Mouse (Mus musculus): ENCODE measurements around the gene Spata20.

Gene Spata20

DNA sequence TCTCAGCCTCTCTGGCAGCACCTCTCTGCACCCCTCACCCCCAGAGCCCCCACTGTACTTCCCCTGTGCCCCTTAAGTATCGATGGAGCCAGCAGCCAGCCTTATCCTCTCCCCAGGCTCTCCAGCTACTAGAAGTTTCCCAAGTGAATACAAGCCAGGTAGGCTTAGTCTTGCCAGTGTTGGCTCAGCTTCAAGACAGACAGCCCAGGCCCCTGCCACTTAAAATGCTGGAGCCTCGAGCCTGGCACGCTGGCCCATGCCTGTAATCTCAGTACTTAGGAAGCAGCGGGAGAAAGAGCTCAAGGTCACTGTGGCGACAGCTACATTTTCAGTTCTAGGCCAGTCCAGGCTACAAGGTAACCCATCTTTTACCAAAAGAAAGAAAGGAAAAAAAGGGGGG is 36.1 kb downstream of the Spata20 start:
- no peak for DNase-seq

DNA sequence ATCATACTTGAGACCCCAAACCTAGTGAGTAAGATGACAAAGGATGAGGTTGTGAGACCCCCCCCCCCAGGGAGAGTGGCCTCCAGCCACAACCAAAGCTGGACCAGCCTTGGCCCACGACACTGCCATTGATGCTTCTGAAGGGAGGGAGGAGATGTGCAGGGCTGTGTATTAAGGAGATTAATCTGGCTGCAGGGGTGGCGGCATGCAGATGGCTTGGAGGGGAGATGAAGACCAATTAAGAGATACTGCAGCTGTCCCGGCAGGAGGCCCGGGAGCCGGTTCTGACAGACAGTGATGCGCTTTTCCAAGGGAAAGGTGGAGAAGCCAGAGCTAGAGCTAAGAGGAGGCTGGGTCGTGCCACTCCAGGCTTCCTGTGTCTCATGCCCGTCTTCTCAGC is 36.7 kb downstream of the Spata20 start:
- DNase-seq = no peak

- no peak for DNase-seq
Measured at GRCm38 (mm10) chr11:94447017-94447416, 39.0 kb downstream of the Spata20 start.

- peak; percentile 47 for DNase-seq
Measured at GRCm38 (mm10) chr11:94445300-94445699, 40.7 kb downstream of the Spata20 start.

- peak; percentile 38 for DNase-seq
Measured at GRCm38 (mm10) chr11:94444829-94445228, 41.1 kb downstream of the Spata20 start.

DNA sequence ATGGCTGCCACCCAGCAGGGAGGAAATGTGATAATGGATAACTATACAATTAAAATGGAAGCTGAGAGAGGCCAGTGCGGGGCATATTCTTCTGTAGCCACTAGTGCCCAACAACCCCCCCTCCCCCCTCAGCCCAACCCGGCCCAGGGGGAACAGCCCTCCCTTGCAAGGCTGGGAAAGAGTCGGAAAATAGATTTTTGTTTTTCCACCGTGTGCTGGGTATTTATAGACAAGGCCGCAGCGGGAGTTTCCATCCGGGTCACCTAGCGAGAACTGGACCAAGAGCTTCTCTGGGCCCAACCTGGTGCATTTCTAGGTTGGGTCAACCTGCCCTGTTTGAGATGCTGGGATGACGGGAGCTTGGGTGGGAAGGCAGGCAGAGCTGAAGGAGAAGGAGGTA is 44.2 kb downstream of the Spata20 start:
- DNase-seq = no peak

DNA sequence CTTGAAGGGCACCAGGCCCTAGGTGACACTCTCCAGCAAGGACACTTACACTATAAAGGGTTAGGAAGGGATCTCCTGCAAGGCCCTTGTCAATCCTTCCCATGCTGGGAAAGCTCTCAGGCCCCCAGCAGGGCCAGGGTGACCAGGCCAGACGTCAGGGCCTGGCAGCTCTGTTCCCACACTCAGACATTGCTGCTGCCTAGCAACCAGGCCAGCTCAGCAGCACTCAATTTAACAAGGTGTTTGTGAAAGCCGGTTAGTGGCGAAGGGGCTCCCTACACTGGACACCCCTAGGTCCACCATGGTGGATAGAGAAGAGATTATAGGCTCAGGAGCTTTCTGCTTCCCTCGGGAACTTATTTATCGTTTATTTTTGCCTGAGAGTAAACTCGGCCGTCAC is 44.9 kb downstream of the Spata20 start:
- no peak for DNase-seq

- DNase-seq = no peak
Measured at GRCm38 (mm10) chr11:94440421-94440820, 45.6 kb downstream of the Spata20 start.

GRCm38 (mm10) chr11:94429011-94429651 is 56.8 kb downstream of the Spata20 start:
- peak; percentile 59 for DNase-seq
